Mouse (Mus musculus) heart, postnatal 0 days (tissue): ENCODE measurements around the gene Hikeshi.

Experiments used
- CTCF ChIP-seq: IDR thresholded peaks from 2 replicates; pipeline ENCODE4 v1.5.1; 2016; ENCODE audit warnings: antibody characterized with exemption, control low read depth, low read depth
- EP300 ChIP-seq: IDR thresholded peaks from 2 replicates; pipeline ENCODE4 v1.6.1; 2016; ENCODE audit warnings: antibody characterized with exemption, low read depth

DNA sequence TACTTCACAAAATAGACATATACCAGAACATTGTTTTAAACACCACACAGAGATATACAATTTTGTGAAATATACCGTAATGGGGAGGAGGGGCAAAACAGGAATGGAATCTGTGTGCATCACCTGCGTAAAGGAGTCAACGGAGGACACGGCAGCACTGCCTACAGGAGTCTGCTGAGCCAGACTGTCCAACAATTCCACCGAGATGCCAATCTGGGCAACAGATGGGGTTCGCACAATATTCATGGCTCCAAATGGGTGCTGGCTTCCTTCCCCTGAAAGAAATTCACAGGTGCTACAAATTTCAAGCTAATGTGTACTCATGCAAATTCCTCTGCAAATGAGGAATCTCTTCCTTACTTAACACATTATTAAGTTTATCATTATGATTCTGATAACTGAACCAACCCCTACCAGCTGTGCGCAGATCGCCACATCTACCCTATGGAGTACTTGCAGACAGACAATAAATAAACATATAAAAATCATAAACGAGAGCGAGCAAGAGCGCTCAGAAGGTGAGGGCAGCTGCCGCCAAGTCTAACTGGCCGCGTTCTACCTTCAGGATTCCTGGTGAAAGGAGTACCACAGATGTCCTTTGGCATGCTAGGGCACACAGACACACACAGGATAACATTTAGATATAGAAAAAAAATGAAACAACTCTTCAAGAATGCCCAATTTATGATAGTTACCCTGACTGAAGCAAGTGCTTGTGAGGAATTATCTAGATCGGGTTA lies 17.4 kb downstream of the Hikeshi start:
- TF ChIP-seq CTCF (no peak), EP300 (no peak)
